Mouse (Mus musculus): ENCODE results near the gene Ntng1.
A peak's percentile ranks its signal among the peaks of the same experiment; 100 is the strongest.
"Not testable (repeated sequence)": the region's sequence is repeated elsewhere in the genome, so short reads cannot be mapped to it uniquely, and the experiment has no call there.

The Ntng1 gene

GRCm38 (mm10) chr3:109782289-109782951, 361.4 kb downstream of the Ntng1 start:
- DNase-seq (ENCODE audit: low spot score): peak; percentile 13

DNA sequence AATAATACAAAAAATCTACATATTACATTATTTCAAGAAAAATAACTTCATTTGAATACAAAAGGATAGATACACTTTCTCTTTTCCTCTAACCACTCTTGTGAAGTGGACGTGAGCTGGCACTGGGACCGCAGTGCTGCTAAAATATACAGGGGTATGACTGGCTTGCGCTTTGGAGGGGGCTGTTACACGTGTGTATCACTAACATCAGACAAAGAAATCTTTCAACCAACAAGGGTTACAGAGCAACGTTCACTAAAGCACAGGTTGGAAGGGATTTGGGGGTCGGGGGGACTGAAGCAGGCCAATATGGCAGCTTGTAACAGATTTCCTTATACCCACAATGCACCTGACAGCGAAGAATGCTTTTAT, 361.9 kb downstream of the Ntng1 start:
- DNase-seq (ENCODE audit: low spot score): no peak

DNA sequence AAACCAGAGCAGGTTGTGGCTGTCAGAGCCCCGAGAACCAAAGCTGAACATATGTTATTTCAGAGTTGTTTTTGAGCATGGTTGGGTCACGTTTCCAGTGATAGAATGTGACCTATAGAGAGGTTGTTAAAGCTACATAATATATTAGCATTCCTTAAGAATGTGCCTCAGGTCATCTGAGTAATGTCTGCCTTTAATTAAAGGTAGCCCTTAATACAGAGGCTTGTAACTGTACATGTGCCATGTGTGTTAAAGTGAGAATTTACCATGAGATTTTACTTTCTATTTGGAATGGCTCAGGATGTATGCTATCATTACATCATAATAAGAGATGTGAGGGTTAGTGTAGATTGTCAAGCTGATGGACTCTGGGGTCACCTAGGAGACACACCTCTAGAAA, 368.6 kb downstream of the Ntng1 start:
- no peak for DNase-seq (ENCODE audit: low spot score)

- DNase-seq (ENCODE audit: low spot score): no peak
Measured at GRCm38 (mm10) chr3:109772120-109772519, 371.7 kb downstream of the Ntng1 start.

GRCm38 (mm10) chr3:109766939-109767338, 376.9 kb downstream of the Ntng1 start:
- DNase-seq (ENCODE audit: low spot score): no peak

DNA sequence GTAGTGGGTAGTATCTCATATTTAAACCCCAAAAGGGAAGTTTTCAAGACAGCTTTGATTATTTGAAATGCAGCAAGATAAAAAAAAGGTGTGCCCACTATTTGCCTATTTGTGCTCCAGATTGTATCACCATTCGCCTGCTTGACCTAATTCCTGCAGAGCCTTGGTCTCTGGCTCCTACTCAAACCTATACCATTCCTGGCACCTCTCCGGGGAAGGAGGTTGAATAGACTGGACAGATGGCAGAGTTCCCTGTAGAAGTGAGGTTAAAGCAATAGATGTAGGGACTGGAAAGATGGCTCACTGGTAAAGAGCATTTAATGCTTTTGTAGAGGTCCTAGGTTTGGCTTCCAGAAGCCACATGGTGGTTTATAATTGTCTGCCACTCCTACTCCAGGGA, 378.2 kb downstream of the Ntng1 start:
- no peak for DNase-seq (ENCODE audit: low spot score)

- DNase-seq (ENCODE audit: low spot score): no peak
Measured at GRCm38 (mm10) chr3:109765141-109765540, 378.7 kb downstream of the Ntng1 start.

GRCm38 (mm10) chr3:109756426-109756825, 387.4 kb downstream of the Ntng1 start:
- DNase-seq (ENCODE audit: low spot score): no peak

DNA sequence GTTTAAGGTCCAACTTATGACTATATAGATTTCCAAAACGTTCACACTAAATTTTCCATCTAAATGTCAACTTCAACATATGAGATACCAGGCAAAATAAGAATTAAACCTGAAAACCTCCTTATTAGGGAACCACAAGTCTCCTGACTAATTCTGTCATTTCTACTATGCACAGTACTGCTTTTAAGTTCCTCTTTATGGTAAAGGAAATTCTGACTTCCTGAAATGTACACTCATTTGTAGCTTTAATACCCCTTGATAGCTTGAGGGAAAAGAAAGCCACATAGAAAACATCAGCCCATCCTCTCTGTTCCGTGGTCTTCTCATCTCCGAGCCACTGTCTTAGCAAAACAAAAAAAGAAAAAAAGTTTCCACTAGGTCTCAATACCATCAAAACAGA, 396.2 kb downstream of the Ntng1 start:
- DNase-seq (ENCODE audit: low spot score): not testable (repeated sequence)

GRCm38 (mm10) chr3:109740466-109741102, 403.2 kb downstream of the Ntng1 start:
- no peak for DNase-seq (ENCODE audit: low spot score)

DNA sequence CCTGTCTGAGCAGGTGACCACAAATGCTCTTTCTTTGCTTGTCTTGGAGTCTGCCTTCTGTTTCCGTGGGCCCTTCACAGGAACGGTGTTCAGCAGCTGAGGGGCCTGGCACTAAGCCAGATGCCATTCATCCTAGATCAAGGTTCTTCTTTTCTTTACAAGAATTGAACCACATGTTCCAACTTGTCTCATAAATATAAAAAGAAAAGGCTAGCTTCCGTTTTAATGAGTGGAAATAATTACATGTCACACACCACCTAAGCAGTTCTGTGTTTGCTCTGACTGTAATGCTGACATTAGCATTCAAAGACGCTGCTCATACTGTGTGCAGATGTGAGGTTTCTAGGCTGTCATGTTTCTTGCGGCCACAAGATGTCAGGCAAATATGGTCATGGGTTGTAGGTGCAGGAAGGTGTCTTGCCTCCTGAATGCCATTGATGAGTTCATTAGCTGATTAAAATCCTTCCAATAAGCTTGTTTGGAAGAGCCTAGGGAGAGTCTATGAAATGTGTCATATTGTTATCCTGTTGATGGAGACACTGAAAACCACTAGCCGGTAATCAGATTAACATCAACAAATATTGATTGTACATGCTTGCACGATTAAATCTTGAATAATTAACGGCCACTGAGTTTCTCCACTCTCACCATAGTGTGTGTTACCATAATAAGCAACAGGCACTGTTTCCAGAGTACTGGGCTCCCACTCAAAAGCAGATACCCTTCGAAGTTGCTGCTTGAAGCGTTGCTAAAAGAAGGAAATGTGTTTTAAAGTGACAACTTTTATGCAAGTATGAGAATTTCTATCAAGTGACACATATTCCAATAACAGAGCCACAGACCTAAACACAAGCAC, 411.3 kb downstream of the Ntng1 start:
- no peak for DNase-seq (ENCODE audit: low spot score)

DNA sequence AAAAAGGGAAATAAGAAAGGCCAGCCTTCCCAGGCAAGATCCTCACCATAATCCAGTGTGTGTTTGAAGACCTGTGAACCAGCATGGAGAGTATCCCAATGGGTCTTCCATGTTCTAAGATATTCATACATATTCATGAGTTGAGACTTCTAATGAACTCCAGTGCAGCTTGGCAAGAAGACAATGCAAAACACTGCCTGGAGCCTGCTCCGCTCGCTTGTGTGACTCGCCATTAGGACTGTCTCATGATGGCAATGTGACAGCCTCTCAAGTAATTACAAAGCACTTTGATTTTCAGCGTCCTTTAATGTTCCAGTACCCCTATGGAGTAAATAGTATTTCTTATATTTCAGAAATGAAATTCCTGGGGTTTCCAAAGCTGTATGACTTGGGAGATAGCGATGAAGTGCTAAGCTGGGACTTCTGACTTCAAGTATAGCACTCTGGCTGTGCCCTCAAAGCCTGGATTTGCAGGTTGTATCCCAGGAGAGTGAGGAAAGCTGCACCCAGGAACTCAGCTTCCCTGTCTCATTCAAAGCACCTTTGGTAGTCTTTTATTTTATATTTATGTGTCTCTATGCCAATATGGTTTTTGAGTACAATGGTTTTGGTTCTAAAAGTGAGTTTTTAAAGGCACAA, 412.1 kb downstream of the Ntng1 start:
- DNase-seq (ENCODE audit: low spot score): no peak

Data from ovary, postnatal 10 days (tissue).